Mouse (Mus musculus): ENCODE measurements around the gene Ikzf2. TPM values are rescaled to one million over a fixed set of nuclear protein-coding genes. Genes with fewer than 3 reads are reported as not detected.

The Ikzf2 gene
- total RNA-seq, 2 experiments from 2014 or later = 5.7 to 5.9 TPM

- DNase-seq = no peak
- intact Hi-C loops (cut with DNase I) = no loop called here
These were observed 158.3 kb downstream of the Ikzf2 start for GRCm38 (mm10) chr1:69528696-69529095.

- intact Hi-C loops (cut with DNase I) = no loop called here
- DNase-seq = no peak
These were observed 165.4 kb downstream of the Ikzf2 start for GRCm38 (mm10) chr1:69521656-69522055.

DNA sequence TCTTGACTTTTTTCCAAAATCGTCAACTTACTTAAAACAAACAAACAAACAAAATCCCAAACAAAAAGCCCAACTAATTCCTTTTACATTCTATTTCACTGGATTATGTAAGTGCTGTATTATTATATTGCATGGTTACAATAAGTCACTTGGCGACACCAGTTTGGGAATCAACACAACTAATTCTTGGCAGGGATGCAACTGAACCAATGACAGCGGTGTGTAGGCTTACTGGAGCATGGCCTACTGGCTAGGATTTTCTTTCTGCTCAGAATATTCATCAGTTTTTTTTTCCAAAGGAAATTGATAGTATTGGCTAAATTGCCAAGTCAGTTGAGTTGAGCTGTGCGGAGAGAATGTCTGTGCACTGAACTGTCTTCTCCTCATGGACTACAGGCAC, 167.7 kb downstream of the Ikzf2 start:
- DNase-seq = no peak
- intact Hi-C loops (cut with DNase I) = no loop called here

DNA sequence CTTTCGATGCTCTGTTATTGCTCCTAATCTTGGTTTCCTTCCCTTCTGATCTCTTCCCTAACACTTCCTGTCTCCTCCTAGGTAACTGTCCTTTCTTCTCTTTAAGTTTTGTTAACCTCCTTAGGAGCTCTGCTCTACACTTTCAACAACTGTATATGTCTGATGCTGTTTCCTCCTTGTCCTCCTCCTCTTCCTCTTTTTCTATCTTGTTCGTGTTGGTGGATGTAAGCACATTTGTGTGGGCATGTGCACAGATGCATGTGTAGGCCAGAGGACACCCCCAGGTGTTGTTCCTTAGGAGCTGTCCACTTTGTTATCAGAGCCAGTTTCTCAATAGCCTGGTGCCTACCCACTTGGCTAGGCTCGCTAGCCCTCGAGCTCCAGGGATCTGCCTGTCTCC, 169.0 kb downstream of the Ikzf2 start:
- intact Hi-C loops (cut with DNase I) = no loop called here
- no peak for DNase-seq

- intact Hi-C loops (cut with DNase I) = no loop called here
- no peak for DNase-seq
These were observed 170.9 kb downstream of the Ikzf2 start for GRCm38 (mm10) chr1:69516144-69516543.

GRCm38 (mm10) chr1:69513595-69514250, 173.3 kb downstream of the Ikzf2 start:
- intact Hi-C loops (cut with DNase I) = no loop called here
- no peak for DNase-seq

DNA sequence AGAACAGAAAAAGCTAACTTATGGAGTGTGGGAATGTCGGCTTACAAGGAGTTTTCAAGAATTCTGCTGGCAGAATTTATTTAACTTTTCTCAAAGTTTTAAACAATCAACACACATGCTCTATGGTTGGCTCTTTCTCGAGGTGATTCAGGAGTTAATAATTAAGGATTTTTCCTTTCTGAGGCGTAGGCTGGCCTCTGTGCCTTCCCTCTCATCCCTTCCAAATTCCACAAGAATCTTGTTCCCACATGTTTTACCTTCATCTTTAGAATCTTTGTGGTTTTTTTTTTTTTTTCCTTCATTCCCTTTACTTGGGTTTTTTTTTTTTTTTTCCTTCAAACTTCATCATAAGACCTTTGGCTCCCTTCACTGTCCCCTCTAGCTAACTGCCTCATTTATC, 178.8 kb downstream of the Ikzf2 start:
- intact Hi-C loops (cut with DNase I) = no loop called here
- no peak for DNase-seq

DNA sequence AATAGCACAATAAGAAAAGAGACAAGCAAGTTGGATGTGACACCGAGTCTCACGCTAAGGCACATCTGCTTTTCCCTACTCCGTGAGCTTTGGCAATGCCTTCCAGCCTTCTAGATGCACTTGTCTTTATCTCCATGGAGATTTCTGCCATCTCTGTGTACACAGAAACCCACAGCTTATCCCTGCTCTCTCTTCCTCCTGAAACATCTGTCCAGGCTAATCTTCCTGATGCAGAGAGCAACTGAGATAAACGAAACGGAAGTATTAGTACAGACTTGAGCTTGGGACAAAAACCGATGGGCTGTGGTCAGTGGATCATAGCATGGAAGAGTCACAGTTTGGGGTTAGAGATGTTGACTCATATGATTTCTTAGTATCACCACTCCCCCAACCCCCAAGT, 179.5 kb downstream of the Ikzf2 start:
- intact Hi-C loops (cut with DNase I) = no loop called here

DNA sequence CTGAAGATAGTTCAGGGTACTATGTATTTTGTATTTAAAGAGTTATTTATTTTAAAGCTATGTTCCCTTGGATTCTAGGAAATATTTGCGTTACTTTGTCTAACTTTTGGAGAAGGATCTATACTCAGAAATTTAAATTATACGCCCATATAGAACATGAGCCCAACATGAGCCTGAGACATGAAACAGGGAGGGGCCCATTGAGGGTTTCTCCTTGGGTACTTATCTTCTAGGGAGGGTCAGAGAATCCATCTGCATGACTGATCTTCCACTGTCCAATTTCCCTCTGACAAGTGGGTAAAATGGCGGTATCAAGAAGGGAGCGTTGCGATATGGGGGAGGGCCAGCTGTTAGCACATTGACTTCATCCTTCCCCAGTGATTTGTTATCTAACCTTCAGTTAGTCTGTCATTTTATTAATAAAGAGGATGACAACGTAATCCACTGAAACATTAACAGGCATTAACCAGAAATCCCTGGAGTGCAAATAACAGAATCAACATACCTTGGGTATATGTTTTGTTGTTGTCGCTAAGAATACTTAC, 180.4 kb downstream of the Ikzf2 start:
- intact Hi-C loops (cut with DNase I) = no loop called here
- no peak for DNase-seq

More for the DNA sequence above, 179.5 kb downstream of the Ikzf2 start:
- no peak for DNase-seq

GRCm38 (mm10) chr1:69506011-69506410, 181.0 kb downstream of the Ikzf2 start:
- intact Hi-C loops (cut with DNase I) = no loop called here
- no peak for DNase-seq

DNA sequence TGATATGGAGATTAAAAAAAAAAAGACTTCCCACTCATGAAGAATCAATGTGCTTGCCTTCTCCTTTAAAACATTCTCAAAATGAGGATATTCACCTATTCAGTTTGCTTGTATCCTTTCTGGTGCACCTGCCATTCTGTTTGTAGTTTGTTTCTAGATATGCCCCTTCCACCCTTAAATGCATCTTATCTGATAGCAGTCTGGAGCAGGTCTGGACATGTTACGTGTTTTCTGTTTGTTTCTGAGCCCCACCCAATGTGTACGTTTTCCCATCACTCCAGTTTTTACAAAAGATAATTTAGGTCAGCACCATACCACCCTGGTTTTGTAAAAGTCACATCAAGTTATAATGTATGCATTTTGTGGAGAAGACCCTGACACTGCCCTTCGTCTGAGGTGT, 186.7 kb downstream of the Ikzf2 start:
- intact Hi-C loops (cut with DNase I) = no loop called here

DNA sequence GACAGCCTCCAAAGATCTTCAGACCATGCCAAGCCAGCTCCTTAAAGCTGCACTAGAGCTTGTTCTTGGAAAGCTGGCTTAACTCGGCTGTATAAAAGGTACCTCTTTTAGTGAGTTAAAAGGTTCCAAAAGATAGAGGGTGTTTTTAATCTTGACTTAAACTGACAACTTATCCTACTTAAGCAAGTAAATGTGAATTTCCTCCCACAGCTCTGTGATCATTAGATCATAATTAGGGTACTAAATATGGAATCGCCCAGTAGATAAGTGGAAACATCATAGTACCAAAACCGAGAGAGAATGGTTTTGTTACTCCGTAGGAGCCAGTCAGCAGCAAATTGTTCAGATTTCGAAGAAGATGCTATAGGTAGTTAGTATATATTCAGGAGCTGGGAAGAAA, 187.4 kb downstream of the Ikzf2 start:
- intact Hi-C loops (cut with DNase I) = no loop called here
- DNase-seq = no peak

More for the DNA sequence above, 186.7 kb downstream of the Ikzf2 start:
- DNase-seq = no peak

- no peak for DNase-seq
- intact Hi-C loops (cut with DNase I) = no loop called here
These were observed 188.2 kb downstream of the Ikzf2 start for GRCm38 (mm10) chr1:69498862-69499306.

DNA sequence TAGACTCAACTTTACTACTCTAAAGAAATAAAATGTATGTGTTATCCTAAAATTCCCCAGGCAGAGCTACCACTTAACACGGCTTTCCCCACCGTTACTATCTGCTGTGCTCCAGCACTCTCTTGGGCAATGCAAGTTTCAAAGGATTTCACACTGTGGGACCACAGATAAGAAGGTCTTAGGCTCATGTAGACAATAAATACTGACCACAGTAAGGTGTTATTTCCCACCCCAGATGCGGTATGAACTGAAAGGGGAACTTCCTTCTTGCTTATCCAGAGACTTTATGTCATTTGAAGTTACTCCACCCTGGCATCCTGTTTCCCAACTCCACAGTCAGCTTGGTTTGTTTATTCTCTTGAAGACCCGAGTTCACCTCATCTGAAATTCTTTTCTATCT, 191.0 kb downstream of the Ikzf2 start:
- intact Hi-C loops (cut with DNase I) = no loop called here
- DNase-seq = no peak

GRCm38 (mm10) chr1:69493309-69494047, 193.6 kb downstream of the Ikzf2 start:
- no peak for DNase-seq
- intact Hi-C loops (cut with DNase I) = no loop called here

DNA sequence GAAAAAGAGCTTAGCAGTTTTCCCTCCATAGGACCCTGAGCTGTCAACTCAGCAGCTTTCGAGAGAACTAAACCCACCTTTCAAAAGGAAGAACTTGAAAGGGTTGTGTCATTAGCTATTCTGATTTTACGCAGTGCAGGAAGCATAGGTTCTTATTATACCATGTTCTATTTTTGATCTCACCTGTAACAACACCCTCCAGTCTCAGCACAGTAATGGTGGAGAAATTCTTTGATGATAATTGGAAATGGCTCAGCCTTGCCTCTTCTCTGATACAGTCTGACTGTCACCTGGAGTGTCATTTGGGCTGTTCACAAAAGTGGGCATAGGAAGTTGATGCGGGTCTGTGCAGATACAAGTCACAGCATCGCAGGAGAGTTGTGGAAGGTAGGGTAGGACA, 195.0 kb downstream of the Ikzf2 start:
- DNase-seq = no peak
- intact Hi-C loops (cut with DNase I) = no loop called here

GRCm38 (mm10) chr1:69489026-69489425, 198.0 kb downstream of the Ikzf2 start:
- intact Hi-C loops (cut with DNase I) = no loop called here
- no peak for DNase-seq

DNA sequence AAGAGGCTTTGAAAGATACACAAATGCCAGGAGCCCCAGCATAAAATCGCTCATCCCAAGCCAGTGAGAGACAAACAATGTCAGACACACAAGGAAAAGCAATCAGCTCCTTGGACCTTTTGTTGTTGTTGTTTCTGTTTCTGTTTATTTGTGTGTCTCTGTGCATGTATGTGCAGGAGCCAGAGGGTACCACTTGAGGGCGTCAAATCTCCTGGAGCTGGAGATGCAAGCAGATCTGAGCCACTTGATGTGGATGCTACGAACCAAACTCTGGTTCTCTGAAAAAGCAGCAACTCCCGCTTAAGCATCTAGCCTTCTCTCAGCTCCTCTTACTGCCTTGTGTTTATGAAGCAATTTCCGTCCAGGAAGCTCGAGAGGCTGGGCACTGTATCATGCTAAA, 198.4 kb downstream of the Ikzf2 start:
- no peak for DNase-seq
- intact Hi-C loops (cut with DNase I) = no loop called here
